Mouse (Mus musculus) megakaryocyte, adult 5-6 weeks (primary cell): Measurements from ENCODE around the gene Fmnl3. TPM values are rescaled to one million over a fixed set of nuclear protein-coding genes. Genes with fewer than 3 reads are reported as not detected.
"Not testable (repeated sequence)": the region's sequence is repeated elsewhere in the genome, so short reads cannot be mapped to it uniquely, and the experiment has no call there.

Source experiments
- ATAC-seq: 2 replicates; pipeline ENCODE4 v1.8.0; 2016; ENCODE audit warnings: mild to moderate bottlenecking, inconsistent platforms; ENCODE audit not compliant: poor library complexity, severe bottlenecking
- total RNA-seq, 2 experiments: library from RNA; stranded (forward) in 1 of 2; stranded (reverse) in 1 of 2; fragments of 153-499, 151-499 nt in 1 of 2; fragments of 221-1000, 200-1000 nt in 1 of 2; gene quantifications; 2 replicates each; pipeline versions ENCODE4 v1.2.3 to v1.2.4; 2015 to 2017

Gene Fmnl3
- total RNA-seq, 2 experiments from 2014 or later: 7.9 to 11.4 TPM

DNA sequence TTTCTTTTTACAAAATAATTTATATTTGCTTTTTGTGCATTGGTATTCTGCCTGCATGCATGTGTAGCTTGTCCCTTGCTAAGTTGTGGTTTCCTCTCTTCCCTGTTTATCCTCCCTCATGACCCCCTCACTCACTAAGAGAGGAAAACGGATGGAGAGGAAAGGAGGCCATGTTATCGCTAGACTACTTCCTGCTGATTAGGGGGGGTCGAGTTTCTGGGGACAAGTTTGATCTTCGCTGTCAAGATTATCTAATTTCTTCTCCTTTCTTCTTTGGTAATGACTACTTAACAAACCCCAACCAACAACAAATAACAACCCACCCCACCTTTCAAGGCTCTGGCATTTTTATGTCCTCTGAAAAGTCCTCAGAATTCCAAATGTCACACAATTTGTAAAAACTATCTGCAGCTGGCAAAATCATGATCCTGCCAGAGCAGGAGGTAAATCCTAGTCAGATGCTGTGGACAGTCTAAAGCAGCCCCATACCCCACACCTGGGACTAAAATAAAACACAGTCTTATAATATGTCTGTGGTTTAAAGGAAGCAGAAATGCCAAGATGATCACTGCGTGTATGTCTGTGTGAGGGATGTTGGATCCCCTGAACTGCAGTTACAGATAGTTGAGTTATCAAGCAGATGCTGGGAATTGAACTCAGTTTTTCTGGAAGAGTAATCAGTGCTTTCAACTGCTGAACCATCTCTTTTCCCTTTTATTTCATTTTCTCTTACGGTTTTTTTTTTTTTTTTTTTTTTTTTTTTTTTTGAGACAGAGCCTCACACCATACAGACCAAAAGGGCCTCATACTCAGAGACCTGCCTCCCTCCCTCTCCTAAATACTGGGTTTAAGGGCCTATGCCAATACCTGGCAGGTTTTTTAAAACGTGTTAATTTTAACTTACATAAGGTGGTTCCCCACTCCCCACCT lies 20.5 kb upstream of the Fmnl3 start:
- no peak for ATAC-seq

DNA sequence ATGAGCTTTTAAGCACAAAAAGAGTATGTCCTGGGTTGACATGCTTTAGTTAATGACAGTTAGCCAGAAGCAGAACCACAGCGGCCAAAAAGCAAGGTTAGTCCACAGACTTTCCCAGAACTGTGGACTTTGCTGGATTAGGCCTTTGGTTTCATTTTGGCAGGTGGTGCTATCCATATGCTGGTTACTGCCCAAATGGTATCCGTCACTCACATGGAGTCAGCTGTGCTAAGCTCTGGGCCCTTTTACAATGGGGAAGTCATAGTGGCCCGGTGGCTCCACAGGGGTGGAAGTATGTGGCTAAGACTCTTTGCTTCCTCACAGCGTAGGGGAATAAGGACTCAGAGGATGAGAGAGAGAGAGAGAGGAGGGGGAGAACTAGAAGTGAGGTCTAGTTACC lies 17.7 kb upstream of the Fmnl3 start:
- ATAC-seq: peak; percentile 71

DNA sequence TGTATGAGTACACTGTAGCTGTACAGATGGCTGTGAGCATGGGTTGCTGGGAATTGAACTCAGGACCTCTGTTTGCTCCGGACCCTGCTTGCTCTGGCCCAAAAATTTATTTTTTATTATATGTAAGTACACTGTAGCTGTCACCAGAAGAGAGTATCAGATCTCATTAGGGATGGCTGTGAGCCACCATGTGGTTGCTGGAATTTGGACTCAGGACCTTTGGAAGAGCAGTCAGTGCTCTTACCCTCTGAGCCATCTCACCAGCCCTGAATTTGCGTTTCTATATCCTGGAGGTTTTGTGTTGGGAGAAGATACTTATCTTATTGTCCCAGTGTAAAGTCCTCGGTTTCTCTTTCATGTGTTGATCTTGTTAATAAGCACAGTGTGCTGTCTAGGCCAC lies 16.5 kb upstream of the Fmnl3 start:
- ATAC-seq: no peak

DNA sequence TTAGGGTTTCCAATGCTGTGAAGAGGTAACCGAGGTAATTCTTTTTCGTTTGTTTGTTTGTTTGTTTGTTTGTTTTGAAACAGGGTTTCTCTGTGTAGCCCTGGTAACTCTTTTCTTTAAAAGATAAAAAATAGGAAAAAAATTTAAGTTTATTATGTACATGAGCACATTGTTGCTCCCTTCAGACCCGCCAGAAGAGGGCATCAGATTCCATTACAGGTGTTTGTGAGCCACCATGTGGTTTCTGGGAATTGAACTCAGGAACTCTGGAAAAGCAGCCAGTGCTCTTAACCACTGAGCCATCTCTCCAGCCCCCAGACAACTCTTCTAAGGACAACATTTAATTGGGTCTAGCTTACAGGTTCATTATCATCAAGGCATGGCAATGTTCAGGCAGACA lies 15.8 kb upstream of the Fmnl3 start:
- not testable (repeated sequence) for ATAC-seq

- ATAC-seq: no peak
Observed at GRCm38 (mm10) chr15:99384071-99384470, 13.8 kb upstream of the Fmnl3 start.

GRCm38 (mm10) chr15:99382893-99383292 lies 12.6 kb upstream of the Fmnl3 start:
- ATAC-seq: no peak

GRCm38 (mm10) chr15:99376240-99376639 lies 6.0 kb upstream of the Fmnl3 start:
- no peak for ATAC-seq

- no peak for ATAC-seq
Observed at GRCm38 (mm10) chr15:99375581-99375980, 5.3 kb upstream of the Fmnl3 start.

DNA sequence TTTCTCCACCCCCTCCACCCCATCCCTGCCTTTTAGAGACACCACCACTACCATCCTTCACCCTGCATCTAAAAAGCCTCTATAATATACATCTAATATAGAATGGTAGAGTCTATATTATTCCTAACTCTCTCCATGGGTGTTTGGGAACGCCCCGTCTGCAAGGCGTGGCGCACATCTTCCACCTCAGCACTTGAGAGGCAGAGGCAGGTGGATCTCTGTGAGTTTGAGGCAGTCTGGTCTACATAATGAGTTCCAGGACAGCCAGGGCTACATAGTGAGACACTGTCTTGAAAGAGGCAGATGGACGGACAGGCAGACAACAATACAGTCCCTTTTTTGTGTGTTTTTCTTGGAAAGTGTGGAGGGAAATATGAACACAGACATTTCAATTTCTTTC lies 4.8 kb upstream of the Fmnl3 start:
- ATAC-seq: no peak

DNA sequence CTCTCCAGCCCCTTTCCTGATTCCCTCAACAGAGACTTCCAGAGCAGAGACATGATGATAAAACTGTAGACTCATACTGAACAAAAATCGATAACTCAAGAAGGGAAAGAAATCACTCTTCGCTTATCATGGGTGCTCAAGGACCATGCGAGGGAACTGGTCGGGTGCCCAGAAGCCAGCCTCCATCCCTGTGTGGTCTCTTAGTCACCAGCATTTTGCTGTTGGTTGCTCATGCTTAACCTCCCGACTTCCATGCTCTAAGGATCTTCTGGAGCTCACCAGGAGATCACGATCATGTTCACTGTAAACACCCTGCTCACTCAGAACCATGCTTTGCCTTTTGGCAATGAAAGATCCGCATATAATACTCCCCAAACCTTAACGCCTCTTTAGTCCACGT lies 2.5 kb upstream of the Fmnl3 start:
- ATAC-seq: no peak

DNA sequence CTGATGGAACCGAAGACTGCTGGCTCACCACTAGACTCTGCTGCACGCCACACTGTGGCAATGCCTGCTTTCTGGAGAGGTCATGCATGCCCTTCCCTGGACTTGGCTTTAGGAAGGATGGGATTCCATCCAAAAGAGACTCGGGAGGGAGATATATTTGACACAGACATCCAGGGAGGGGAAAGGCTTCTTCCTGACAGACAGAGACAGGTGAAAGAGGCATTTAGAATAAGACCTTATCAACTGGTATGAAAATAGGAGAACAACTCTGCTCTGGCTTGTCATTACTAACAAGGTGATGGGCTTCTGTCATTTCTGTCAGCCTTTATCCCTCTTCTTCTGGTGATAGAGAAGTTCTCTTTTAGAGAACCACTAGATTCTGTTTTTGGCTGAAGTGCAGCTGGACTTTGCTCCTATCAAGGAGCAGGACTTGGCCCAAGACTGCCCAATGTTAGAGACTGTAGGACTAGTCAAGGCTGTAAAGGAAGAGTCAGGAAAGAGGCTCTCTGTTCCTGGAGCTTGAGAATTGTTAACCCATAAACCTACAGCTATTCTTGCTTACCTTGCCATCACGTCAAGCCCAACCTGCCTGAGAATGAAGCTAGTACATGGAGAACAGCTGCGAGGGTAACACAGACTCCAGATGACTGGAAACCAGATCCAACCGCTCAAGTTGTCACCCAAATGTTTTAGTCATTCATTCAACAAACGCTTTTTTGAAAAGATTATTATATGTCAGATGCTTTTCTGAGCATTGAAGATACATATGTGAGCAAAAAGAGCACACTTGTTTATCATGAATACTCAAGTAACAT lies 1.5 kb upstream of the Fmnl3 start:
- ATAC-seq: no peak

GRCm38 (mm10) chr15:99369391-99370171 lies 701 bp downstream of the Fmnl3 start:
- ATAC-seq: no peak

- no peak for ATAC-seq
Observed at GRCm38 (mm10) chr15:99368583-99369266, 1.6 kb downstream of the Fmnl3 start.

GRCm38 (mm10) chr15:99364921-99365320 lies 5.4 kb downstream of the Fmnl3 start:
- peak; percentile 96 for ATAC-seq

GRCm38 (mm10) chr15:99364022-99364530 lies 6.2 kb downstream of the Fmnl3 start:
- ATAC-seq: no peak

DNA sequence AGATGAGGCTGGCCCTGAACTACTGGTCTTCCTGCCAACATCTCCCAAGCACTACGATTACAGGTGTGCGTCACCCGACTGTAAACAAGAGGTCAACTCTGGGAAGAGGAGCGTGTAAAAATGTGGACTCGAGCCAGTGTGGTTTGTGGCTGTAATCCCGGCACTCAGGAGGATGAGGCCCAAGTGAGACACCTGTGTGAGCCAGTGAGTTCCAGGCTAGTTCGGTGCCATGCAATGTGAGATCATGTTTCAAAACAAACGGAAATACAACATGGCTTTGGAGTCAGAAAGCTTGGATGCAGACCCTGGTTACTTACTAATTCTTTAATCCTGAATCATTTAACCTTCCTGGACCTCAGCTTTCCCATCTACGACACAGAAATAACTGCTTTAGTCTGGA lies 11.3 kb downstream of the Fmnl3 start:
- ATAC-seq: no peak

GRCm38 (mm10) chr15:99356462-99356861 lies 13.8 kb downstream of the Fmnl3 start:
- no peak for ATAC-seq

DNA sequence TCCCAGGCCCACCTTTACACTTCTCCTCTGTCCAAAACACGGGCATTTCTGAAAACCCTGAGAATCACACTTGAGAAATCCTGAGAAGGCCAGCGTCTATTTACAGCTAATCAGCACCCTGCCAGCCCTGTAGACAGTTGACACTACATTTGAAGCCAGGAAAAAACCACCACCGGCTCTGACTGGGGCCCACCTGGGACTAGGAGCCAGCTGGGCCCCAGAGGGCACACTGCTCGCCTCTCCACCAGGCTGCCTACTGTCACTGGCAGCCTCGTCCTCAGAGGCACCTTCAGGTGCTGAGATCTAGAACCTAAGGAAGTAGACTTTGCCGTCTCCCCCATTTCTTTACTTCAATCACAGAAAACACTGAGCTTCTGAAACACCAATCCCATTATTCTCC lies 14.6 kb downstream of the Fmnl3 start:
- no peak for ATAC-seq

- no peak for ATAC-seq
Observed at GRCm38 (mm10) chr15:99352306-99352705, 18.0 kb downstream of the Fmnl3 start.

DNA sequence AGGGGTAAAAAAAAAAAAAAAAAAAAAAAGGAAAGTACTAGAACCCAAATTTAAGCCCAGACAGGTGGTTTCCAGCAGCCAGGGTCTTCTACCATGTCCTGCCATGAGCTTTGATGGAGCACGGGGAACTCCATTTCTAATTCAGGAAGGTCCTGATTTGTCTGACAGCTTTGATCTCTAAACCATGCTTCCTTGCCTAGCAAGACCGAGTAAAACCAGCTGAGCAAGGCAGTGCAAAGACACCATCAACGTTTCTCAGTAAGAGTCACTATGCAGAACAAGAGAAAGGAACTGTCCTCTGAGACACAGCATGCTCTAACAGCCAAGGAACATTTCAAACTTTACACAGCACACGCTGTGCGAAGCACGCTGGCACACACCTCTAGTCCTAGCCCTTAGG lies 18.7 kb downstream of the Fmnl3 start:
- ATAC-seq: no peak
